Mouse (Mus musculus): ENCODE data around the gene Myo18a. TPM values are rescaled to one million over a fixed set of nuclear protein-coding genes. Genes with fewer than 3 reads are reported as not detected.
A peak's percentile ranks its signal among the peaks of the same experiment; 100 is the strongest.
"Not testable (repeated sequence)": the region's sequence is repeated elsewhere in the genome, so short reads cannot be mapped to it uniquely, and the experiment has no call there.

Myo18a gene
- 100 to 1,000 TPM; 273 to 280 TPM for total RNA-seq (2021)

GRCm38 (mm10) chr11:77762783-77763672 lies at the start of gene Myo18a:
Gene Myo18a, plus strand, starts transcription at chr11:77763246.
- intact Hi-C loops (cut with DNase I): loop anchor here (2.0 kb wide), 1 partner anchor 30 kb away; no protein-coding TSS in a partner anchor
- peak; percentile 66 for DNase-seq (ENCODE audit: low spot score)

GRCm38 (mm10) chr11:77713736-77714135 lies 49.3 kb upstream of the Myo18a start:
- intact Hi-C loops (cut with DNase I): no loop called here
- DNase-seq (ENCODE audit: low spot score): no peak

GRCm38 (mm10) chr11:77719055-77719454 lies 44.0 kb upstream of the Myo18a start:
- no peak for DNase-seq (ENCODE audit: low spot score)
- intact Hi-C loops (cut with DNase I): no loop called here

GRCm38 (mm10) chr11:77721389-77721788 lies 41.7 kb upstream of the Myo18a start:
- no peak for DNase-seq (ENCODE audit: low spot score)

GRCm38 (mm10) chr11:77724766-77725165 lies 38.3 kb upstream of the Myo18a start:
- intact Hi-C loops (cut with DNase I): no loop called here
- no peak for DNase-seq (ENCODE audit: low spot score)

More at GRCm38 (mm10) chr11:77721389-77721788, 41.7 kb upstream of the Myo18a start:
- intact Hi-C loops (cut with DNase I): no loop called here

- no peak for DNase-seq (ENCODE audit: low spot score)
- intact Hi-C loops (cut with DNase I): no loop called here
Observed at GRCm38 (mm10) chr11:77725183-77725582, 37.9 kb upstream of the Myo18a start, which contains the start of gene Cryba1. Gene Cryba1, minus strand, starts transcription at chr11:77725283.

GRCm38 (mm10) chr11:77728587-77728986 lies 34.5 kb upstream of the Myo18a start:
- intact Hi-C loops (cut with DNase I): no loop called here
- no peak for DNase-seq (ENCODE audit: low spot score)

GRCm38 (mm10) chr11:77737289-77737688 lies 25.8 kb upstream of the Myo18a start:
- DNase-seq (ENCODE audit: low spot score): peak; percentile 46
- intact Hi-C loops (cut with DNase I): loop anchor here (2.0 to 5.0 kb wide), 2 partner anchors 78 to 230 kb away; no protein-coding TSS in a partner anchor

- intact Hi-C loops (cut with DNase I): loop anchor here (2.0 to 5.0 kb wide), 2 partner anchors 52 to 229 kb away; no protein-coding TSS in a partner anchor
Observed at GRCm38 (mm10) chr11:77738555-77738954, 24.5 kb upstream of the Myo18a start.

GRCm38 (mm10) chr11:77743966-77744365 lies 19.1 kb upstream of the Myo18a start:
- DNase-seq (ENCODE audit: low spot score): no peak
- intact Hi-C loops (cut with DNase I): no loop called here

More at GRCm38 (mm10) chr11:77738555-77738954, 24.5 kb upstream of the Myo18a start:
- no peak for DNase-seq (ENCODE audit: low spot score)

- DNase-seq (ENCODE audit: low spot score): no peak
Observed at GRCm38 (mm10) chr11:77746652-77747051, 16.4 kb upstream of the Myo18a start.

GRCm38 (mm10) chr11:77747103-77747502 lies 15.9 kb upstream of the Myo18a start:
- intact Hi-C loops (cut with DNase I); DNase-seq (ENCODE audit: low spot score): not testable (repeated sequence)

More at GRCm38 (mm10) chr11:77746652-77747051, 16.4 kb upstream of the Myo18a start:
- intact Hi-C loops (cut with DNase I): no loop called here

GRCm38 (mm10) chr11:77748996-77749395 lies 14.1 kb upstream of the Myo18a start:
- intact Hi-C loops (cut with DNase I): no loop called here
- no peak for DNase-seq (ENCODE audit: low spot score)

GRCm38 (mm10) chr11:77752525-77752924 lies 10.5 kb upstream of the Myo18a start:
- intact Hi-C loops (cut with DNase I): no loop called here
- no peak for DNase-seq (ENCODE audit: low spot score)

GRCm38 (mm10) chr11:77753469-77753868 lies 9.6 kb upstream of the Myo18a start:
- DNase-seq (ENCODE audit: low spot score): no peak
- intact Hi-C loops (cut with DNase I): no loop called here

GRCm38 (mm10) chr11:77760031-77760430 lies 3.0 kb upstream of the Myo18a start:
- intact Hi-C loops (cut with DNase I): no loop called here

GRCm38 (mm10) chr11:77763673-77764340 lies 761 bp downstream of the Myo18a start:
- no peak for DNase-seq (ENCODE audit: low spot score)
- intact Hi-C loops (cut with DNase I): loop anchor here (2.0 kb wide), 1 partner anchor 29 kb away; no protein-coding TSS in a partner anchor

More at GRCm38 (mm10) chr11:77760031-77760430, 3.0 kb upstream of the Myo18a start:
- no peak for DNase-seq (ENCODE audit: low spot score)

- DNase-seq (ENCODE audit: low spot score): peak; percentile 47
- intact Hi-C loops (cut with DNase I): no loop called here
Observed at GRCm38 (mm10) chr11:77764694-77765458, 1.8 kb downstream of the Myo18a start.

- intact Hi-C loops (cut with DNase I): no loop called here
- no peak for DNase-seq (ENCODE audit: low spot score)
Observed at GRCm38 (mm10) chr11:77765459-77765777, 2.4 kb downstream of the Myo18a start.
